Mouse (Mus musculus) G1E (cell line): ENCODE results near the gene Kif1a. TPM values are rescaled to one million over a fixed set of nuclear protein-coding genes. Genes with fewer than 3 reads are reported as not detected.

Source experiments
- ATAC-seq: 2 replicates; pipeline ENCODE4 v1.8.0; 2016; ENCODE audit warnings: mild to moderate bottlenecking; ENCODE audit not compliant: insufficient number of reproducible peaks, poor library complexity, low FRiP score, severe bottlenecking; ENCODE audit errors: extremely low read depth
- DNase-seq: peaks from one replicate; pipeline ENCODE4 v3.0.0; 2012; ENCODE audit warnings: low spot score
- H3K27me3 ChIP-seq: 2 replicates; pipeline ENCODE4 v1.6.1; 2012; ENCODE audit warnings: mild to moderate bottlenecking, low read length, inconsistent platforms; ENCODE audit not compliant: insufficient read depth
- H3K36me3 ChIP-seq: replicated peaks from 2 replicates; pipeline ENCODE3; 2012; ENCODE audit warnings: mild to moderate bottlenecking, inconsistent platforms
- H3K4me1 ChIP-seq: 2 replicates; pipeline ENCODE4 v1.6.1; 2012; ENCODE audit warnings: low read depth, low read length, inconsistent platforms, mixed read lengths; ENCODE audit not compliant: insufficient read depth
- H3K4me3 ChIP-seq: 2 replicates; pipeline ENCODE4 v1.5.1; 2012; ENCODE audit warnings: low read depth, mild to moderate bottlenecking, inconsistent platforms, low read length, moderate library complexity, mixed read lengths
- H3K9me3 ChIP-seq: replicated peaks from 2 replicates; pipeline ENCODE4 v1.6.1; 2012; ENCODE audit warnings: inconsistent platforms
- CTCF ChIP-seq: IDR thresholded peaks from 2 replicates; pipeline ENCODE4 v1.5.1; 2012; ENCODE audit warnings: low read depth, low read length, inconsistent platforms, mixed read lengths
- GATA1 ChIP-seq: IDR thresholded peaks from 2 replicates; pipeline ENCODE4 v1.6.1; 2012; ENCODE audit warnings: borderline replicate concordance, low read length, inconsistent platforms, mixed read lengths
- GATA2 ChIP-seq: IDR thresholded peaks from 2 replicates; pipeline ENCODE4 v1.6.1; 2012; ENCODE audit warnings: low read depth, low read length, inconsistent platforms, borderline replicate concordance
- POLR2AphosphoS5 ChIP-seq: IDR thresholded peaks from 2 replicates; pipeline ENCODE4 v1.6.1; 2012; ENCODE audit warnings: low read depth, low read length, inconsistent platforms; ENCODE audit not compliant: insufficient replicate concordance
- TAL1 ChIP-seq: conservative IDR thresholded peaks from 2 replicates; pipeline ENCODE4 v1.6.1; 2012; ENCODE audit warnings: low read depth, low read length, inconsistent platforms, mixed read lengths
- polyA plus RNA-seq: library from polyadenylated mRNA; stranded (reverse); fragments of >175 nt; gene quantifications from 2 replicates; pipeline ENCODE4 v1.2.3, GENCODE M21; 2012
- total RNA-seq, 2 experiments: library from RNA; stranded (forward) in 1 of 2; stranded (reverse) in 1 of 2; fragments of 200-1000 nt in 1 of 2; fragments of >200 nt in 1 of 2; fragmentation: Nextera tagmentation in 1 of 2; gene quantifications; 2 replicates each; pipeline ENCODE4 v1.2.3; 2014 to 2017

The Kif1a gene
- total RNA-seq (2014; fragmentation: Nextera tagmentation) (not detected in 2 replicates), total RNA-seq (2017) (0.05 and 0.06 TPM in 2 replicates), polyA plus RNA-seq (under 0.01 TPM in 1 of 2 replicates, not detected in the other)

- no peaks in the 10 kb centered on the region for H3K4me1 ChIP-seq
- no peaks in the 10 kb centered on the region for H3K9me3 ChIP-seq
- peaks cover 31% of the 10 kb centered on the region for H3K27me3 ChIP-seq
- no peak within 1 kb of the TSS for H3K4me3 ChIP-seq
- TF ChIP-seq CTCF (no peak), GATA2 (no peak), GATA1 (no peak), POLR2AphosphoS5 (no peak), TAL1 (no peak)
- H3K36me3 ChIP-seq = no peaks in the 10 kb centered on the region
- ATAC-seq (no peak), DNase-seq (no peak)
Observed at GRCm38 (mm10) chr1:93101571-93102061, at the start of gene Kif1a. Gene Kif1a, minus strand, starts transcription at chr1:93101951.

DNA sequence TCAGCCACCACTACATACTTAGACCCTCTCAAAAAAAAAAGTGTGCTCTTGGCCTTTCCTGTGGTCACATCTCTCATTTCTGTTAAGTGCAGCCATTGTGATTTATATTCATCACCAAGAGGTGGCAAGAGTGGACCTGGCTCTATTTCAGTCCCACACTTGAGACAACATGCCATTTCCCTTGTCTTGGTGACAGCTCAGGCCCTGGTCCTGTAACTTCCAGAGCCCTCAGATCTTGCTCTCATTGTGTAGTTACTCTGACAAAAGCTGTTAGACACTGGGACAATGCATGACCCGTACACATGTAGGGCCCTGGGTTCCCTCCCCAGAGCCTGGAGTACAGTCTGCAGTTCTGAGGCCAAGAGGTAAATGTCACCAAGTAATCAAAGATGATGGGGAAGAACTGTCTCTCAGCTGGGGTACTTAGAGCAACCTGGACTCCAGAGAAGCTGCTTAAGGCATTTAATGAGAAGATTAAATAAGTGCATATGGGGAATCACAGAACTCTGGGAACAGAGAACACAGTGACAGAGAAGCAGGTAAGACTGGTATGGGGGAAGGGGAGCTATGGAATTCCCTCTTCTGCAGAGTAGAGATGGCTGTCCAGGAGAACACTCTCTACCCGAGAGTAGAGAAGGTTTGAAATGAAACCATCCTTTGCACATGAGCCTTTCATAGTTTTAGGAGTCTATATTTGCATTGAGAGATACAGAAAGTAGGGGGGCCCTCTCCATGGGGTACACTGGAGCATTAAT, 49.3 kb upstream of the Kif1a start:
- TF ChIP-seq GATA1 (no peak), POLR2AphosphoS5 (no peak), TAL1 (no peak), GATA2 (no peak), CTCF (no peak)
- H3K36me3 ChIP-seq = no peaks in the 10 kb centered on the region
- DNase-seq (no peak), ATAC-seq (no peak)
- H3K4me1 ChIP-seq = no peaks in the 10 kb centered on the region
- no peak overlapping the region for H3K4me3 ChIP-seq
- H3K27me3 ChIP-seq = peaks cover 6% of the 10 kb centered on the region; the same call in 1 of the 2 replicates
- H3K9me3 ChIP-seq = no peaks in the 10 kb centered on the region

- DNase-seq (no peak), ATAC-seq (no peak)
- Histone ChIP-seq H3K27me3 (peaks cover 2% of the 10 kb centered on the region; the same call in 1 of the 2 replicates), H3K4me1 (no peaks in the 10 kb centered on the region), H3K9me3 (no peaks in the 10 kb centered on the region), H3K4me3 (no peak overlapping the region), H3K36me3 (no peaks in the 10 kb centered on the region)
- TF ChIP-seq GATA1 (no peak), CTCF (no peak), GATA2 (no peak), POLR2AphosphoS5 (no peak), TAL1 (no peak)
Observed at GRCm38 (mm10) chr1:93144176-93144575, 42.4 kb upstream of the Kif1a start.

DNA sequence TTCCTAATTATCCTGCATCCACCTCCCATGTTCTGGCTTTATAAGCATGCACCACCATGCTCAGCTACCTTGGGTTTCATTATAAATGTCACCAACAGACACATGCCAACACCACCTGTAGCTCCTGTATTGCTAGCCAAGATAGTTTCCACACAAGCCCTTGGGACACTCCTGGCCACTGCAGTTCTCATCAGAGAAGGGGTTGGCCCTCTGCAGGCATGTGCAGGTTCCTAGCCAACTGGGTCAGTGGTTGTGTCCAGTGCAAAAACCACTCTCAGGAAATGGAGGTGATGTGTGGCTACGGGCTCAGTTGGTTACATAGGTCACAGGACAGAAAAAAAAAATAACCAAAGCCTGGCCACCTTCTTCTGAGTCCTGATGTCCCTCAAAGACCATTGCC, 41.1 kb upstream of the Kif1a start:
- Histone ChIP-seq H3K27me3 (peaks cover 2% of the 10 kb centered on the region; the same call in 1 of the 2 replicates), H3K4me3 (no peak overlapping the region), H3K4me1 (no peaks in the 10 kb centered on the region), H3K9me3 (no peaks in the 10 kb centered on the region), H3K36me3 (no peaks in the 10 kb centered on the region)
- TF ChIP-seq TAL1 (no peak), GATA1 (no peak), CTCF (no peak), GATA2 (no peak), POLR2AphosphoS5 (no peak)
- no peak for ATAC-seq
- no peak for DNase-seq

DNA sequence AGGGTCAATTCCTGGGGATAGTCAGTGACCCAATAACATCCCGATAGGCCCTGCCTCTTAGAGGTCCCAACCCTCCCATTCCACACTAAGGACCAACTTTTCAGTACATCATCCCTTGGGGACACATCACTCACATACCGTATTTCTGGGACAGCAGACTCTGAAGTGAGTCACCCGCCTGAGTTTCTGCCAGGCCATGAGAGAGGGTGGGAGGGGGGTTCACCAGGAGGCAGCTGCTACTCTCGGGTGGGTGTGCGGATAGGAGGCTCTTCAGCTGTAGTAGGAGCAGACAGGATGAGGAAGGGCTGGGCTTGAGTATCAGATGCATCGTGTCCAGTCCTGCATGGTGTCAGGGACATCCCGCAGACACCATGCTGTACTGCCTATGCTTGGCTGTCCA, 38.0 kb upstream of the Kif1a start:
- no peaks in the 10 kb centered on the region for H3K9me3 ChIP-seq
- TF ChIP-seq CTCF = no peak
- TF ChIP-seq GATA2 = no peak
- TF ChIP-seq GATA1 = no peak
- TF ChIP-seq TAL1 = no peak
- no peak for TF ChIP-seq POLR2AphosphoS5
- DNase-seq = no peak
- no peaks in the 10 kb centered on the region for H3K36me3 ChIP-seq
- peaks cover 2% of the 10 kb centered on the region; the same call in 1 of the 2 replicates for H3K27me3 ChIP-seq
- H3K4me3 ChIP-seq = no peak overlapping the region
- no peak for ATAC-seq
- no peaks in the 10 kb centered on the region for H3K4me1 ChIP-seq

GRCm38 (mm10) chr1:93138534-93138933, 36.8 kb upstream of the Kif1a start:
- no peaks in the 10 kb centered on the region for H3K9me3 ChIP-seq
- peaks cover 2% of the 10 kb centered on the region; the same call in 1 of the 2 replicates for H3K27me3 ChIP-seq
- H3K36me3 ChIP-seq = no peaks in the 10 kb centered on the region
- no peak for ATAC-seq
- DNase-seq = no peak
- TF ChIP-seq CTCF (no peak), GATA2 (no peak), TAL1 (no peak), POLR2AphosphoS5 (no peak), GATA1 (no peak)
- no peak overlapping the region for H3K4me3 ChIP-seq
- no peaks in the 10 kb centered on the region for H3K4me1 ChIP-seq
